In the genomic region with DNA sequence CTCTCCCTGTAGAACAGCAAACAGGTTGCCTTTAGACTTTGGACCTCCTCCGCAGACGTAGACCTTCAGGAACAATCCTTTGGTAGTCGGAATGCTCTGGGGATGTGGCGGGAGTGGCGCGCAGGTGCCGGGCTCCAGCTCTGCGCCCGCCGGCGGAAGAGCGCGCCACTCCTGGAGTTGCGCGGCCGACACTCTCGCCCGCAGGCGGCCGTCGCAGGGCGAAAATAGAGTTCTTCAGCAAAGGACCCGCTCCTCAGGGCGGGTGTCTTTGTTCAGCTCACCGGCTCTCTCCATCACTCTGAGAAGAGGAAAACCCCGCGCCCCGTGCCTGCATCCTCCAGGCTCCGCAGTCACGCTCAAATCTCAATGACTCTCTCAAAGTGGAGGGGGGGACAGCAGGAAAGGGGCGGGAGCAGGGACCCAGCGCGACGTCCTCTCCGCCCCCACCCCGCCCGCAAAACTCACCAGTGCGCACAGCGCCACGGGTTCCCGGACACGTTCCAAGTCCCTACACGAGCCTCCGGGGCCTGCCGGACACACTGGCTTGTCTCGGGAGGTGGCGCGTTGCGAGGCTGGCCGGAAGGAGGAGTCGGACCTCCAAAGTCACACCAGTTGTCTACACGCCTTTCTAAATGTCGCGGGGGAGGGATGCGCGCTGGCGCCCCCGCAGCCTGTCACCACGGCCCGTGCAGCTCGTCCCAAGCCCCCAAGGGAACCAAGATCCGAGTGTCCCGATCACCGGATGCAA, we compare ENCODE assay signal across 9 mouse cellular contexts. TPM values are rescaled to one million over a fixed set of nuclear protein-coding genes. Genes with fewer than 3 reads are reported as not detected.
DNase-seq lines count a peak whose midpoint lies in the region; ATAC-seq and TF ChIP-seq lines count a peak whose summit lies in the region.
"Had no signal": no experiment of that assay in that cellular context is flagged by ENCODE, and none has a peak within 500 bp of the region (broad histone marks: within the 10 kb centered on the region; RNA-seq: fewer than 3 reads in every experiment).

No protein-coding gene starts in this region.

- peak overlapping the region; percentile 89 for H3K27ac ChIP-seq in hindbrain, embryonic 14.5 days
- H3K27ac ChIP-seq in limb, embryonic 12.5 days = 0 out of 2 replicates have a peak overlapping the region, but pooled peaks have one; percentile 23
- peak overlapping the region; percentile 76 for H3K27ac ChIP-seq in midbrain, postnatal 0 days (ENCODE audit: low read depth, low read length)

- H3K9ac ChIP-seq in hindbrain, embryonic 14.5 days = peak overlapping the region; percentile 79
- peak overlapping the region; percentile 61 for H3K9ac ChIP-seq in limb, embryonic 12.5 days (replicated peaks)
- peak overlapping the region; percentile 74 for H3K9ac ChIP-seq in midbrain, postnatal 0 days (replicated peaks; ENCODE audit: low read length, poor library complexity, severe bottlenecking)

- no peaks in the 10 kb centered on the region for H3K9me3 ChIP-seq in hindbrain, embryonic 14.5 days (ENCODE audit: control insufficient read depth, low read length)
- no peaks in the 10 kb centered on the region for H3K9me3 ChIP-seq in limb, embryonic 12.5 days
- no peaks in the 10 kb centered on the region for H3K9me3 ChIP-seq in midbrain, postnatal 0 days (ENCODE audit: low read length)

- H3K4me1 ChIP-seq in hindbrain, embryonic 14.5 days (replicated peaks; ENCODE audit: control insufficient read depth, insufficient read depth, low read length) = peaks cover 16% of the 10 kb centered on the region
- peaks cover 12% of the 10 kb centered on the region for H3K4me1 ChIP-seq in limb, embryonic 12.5 days (replicated peaks)
- H3K4me1 ChIP-seq in midbrain, postnatal 0 days (ENCODE audit: insufficient read depth, low read length) = no peaks in the 10 kb centered on the region; the same call in 1 of the 2 replicates

- H3K36me3 ChIP-seq in hindbrain, embryonic 14.5 days (replicated peaks; ENCODE audit: control insufficient read depth, insufficient read depth) = no peaks in the 10 kb centered on the region
- no peaks in the 10 kb centered on the region for H3K36me3 ChIP-seq in limb, embryonic 12.5 days
- H3K36me3 ChIP-seq in midbrain, postnatal 0 days (ENCODE audit: insufficient read depth, low read length) = no peaks in the 10 kb centered on the region

- peaks cover 14% of the 10 kb centered on the region; the same call in 1 of the 2 replicates for H3K27me3 ChIP-seq in hindbrain, embryonic 14.5 days (ENCODE audit: control insufficient read depth, insufficient read depth, low read length)
- peaks cover 47% of the 10 kb centered on the region for H3K27me3 ChIP-seq in limb, embryonic 12.5 days
- no peaks in the 10 kb centered on the region for H3K27me3 ChIP-seq in midbrain, postnatal 0 days (ENCODE audit: insufficient read depth, low read length)

- DNase-seq in heart, adult 18-20 months = peak; percentile 61 to 75
- DNase-seq in heart, adult 8-10 months (ENCODE audit: low spot score) = no peak
- DNase-seq in cerebellum, adult 8-10 months = peak; percentile 76
- peak; percentile 23 to 39 for DNase-seq in frontal cortex, postnatal 25 days (ENCODE audit: low spot score in 2 of 2)
- peak; percentile 51 for DNase-seq in hindbrain, embryonic 14.5 days (ENCODE audit: low spot score)
- DNase-seq in midbrain, postnatal 0 days (ENCODE audit: low spot score) = peak; percentile 44
- peak; percentile 6 for DNase-seq in urinary bladder, postnatal 25 days (ENCODE audit: low spot score)

- H3K4me2 ChIP-seq in hindbrain, embryonic 14.5 days (replicated peaks) = peak overlapping the region; percentile 85
- H3K4me2 ChIP-seq in limb, embryonic 12.5 days = peak overlapping the region; percentile 99
- H3K4me2 ChIP-seq in midbrain, postnatal 0 days (ENCODE audit: low read depth, low read length, poor library complexity, severe bottlenecking) = peak overlapping the region; percentile 82

- WGBS in hindbrain, embryonic 14.5 days = under 1% methylated on average over 63 of the region's 64 CpGs
- under 1% methylated on average over 64 of the region's 64 CpGs for WGBS in limb, embryonic 12.5 days
- 1% methylated on average over 62 of the region's 64 CpGs for WGBS in midbrain, postnatal 0 days

- TF ChIP-seq CTCF in midbrain, postnatal 0 days (IDR thresholded peaks at IDR 0.05) = 0 out of 2 replicates have a peak, but pooled peaks have one; percentile 2

- ATAC-seq in hindbrain, embryonic 14.5 days (ENCODE audit: low FRiP score) = peak; percentile 58; the same call in 1 of the 2 replicates
- ATAC-seq in limb, embryonic 12.5 days (ENCODE audit: insufficient number of reproducible peaks, insufficient read depth, low FRiP score, low TSS enrichment, low read depth) = no peak
- peak; percentile 55 for ATAC-seq in midbrain, postnatal 0 days (ENCODE audit: low FRiP score)

- peak overlapping the region; percentile 60 for H3K4me3 ChIP-seq in hindbrain, embryonic 14.5 days (replicated peaks; ENCODE audit: low read length)
- peak overlapping the region; percentile 71 for H3K4me3 ChIP-seq in limb, embryonic 12.5 days (replicated peaks)
- peak overlapping the region; percentile 73 for H3K4me3 ChIP-seq in midbrain, postnatal 0 days (ENCODE audit: low read depth, low read length)
- H3K4me3 ChIP-seq: erythroblast, embryonic 14.5 days had no signal

RNA-seq across cellular contexts. Expression of gene Galnt17, which starts 1.2 kb away (rescaled TPM):
- 1 to 10 TPM; 3.2 to 4.0 TPM for total RNA-seq in heart, adult 18-20 months (2021)
- 1 to 10 TPM; 3.8 to 5.5 (median 4.1) TPM for total RNA-seq in heart, adult 8-10 months (2022)
- polyA plus RNA-seq in hindbrain, embryonic 14.5 days (2014; fragmentation: Nextera tagmentation; extraction: Ambion mirVana) = 7.5 and 11.5 TPM in 2 replicates
- 1.8 and 2.6 TPM in 2 replicates for polyA plus RNA-seq in limb, embryonic 12.5 days (2016; fragmentation: Nextera tagmentation; extraction: Ambion mirVana)
- total RNA-seq in midbrain, postnatal 0 days (2014; rRNA removed) = 16.7 and 27.0 TPM in 2 replicates
- 4.0 and 4.8 TPM in 2 replicates for polyA plus RNA-seq in midbrain, postnatal 0 days (2015; fragmentation: Nextera tagmentation; extraction: Ambion mirVana)
- polyA plus RNA-seq: erythroblast, embryonic 14.5 days had no signal

Comparison
In these comparisons a context has a peak if more than half of its experiments do, and no peak if none do; other contexts are left out.
1. H3K27ac ChIP-seq: peak in every context shown above with its lines; median percentile 89 in hindbrain, embryonic 14.5 days; 76 in midbrain, postnatal 0 days; 23 in limb, embryonic 12.5 days.